Mouse (Mus musculus) embryonic fibroblast, embryonic 13.5 days (primary cell): Measurements from ENCODE around the gene Chpf. TPM values are rescaled to one million over a fixed set of nuclear protein-coding genes. Genes with fewer than 3 reads are reported as not detected.

Experiments
- H3K27ac ChIP-seq: 2 replicates; pipeline ENCODE4 v1.5.1; 2012; ENCODE audit warnings: low read length, control low read depth, inconsistent platforms; ENCODE audit not compliant: insufficient read depth
- H3K4me1 ChIP-seq: 2 replicates; pipeline ENCODE4 v1.6.1; 2011; ENCODE audit warnings: low read length; ENCODE audit not compliant: control insufficient read depth, insufficient read depth
- H3K4me3 ChIP-seq: 2 replicates; pipeline ENCODE4 v1.5.1; 2011; ENCODE audit warnings: mild to moderate bottlenecking, control low read depth, low read length; ENCODE audit not compliant: insufficient read depth
- CTCF ChIP-seq: IDR thresholded peaks from 2 replicates; pipeline ENCODE4 v1.5.1; 2011; ENCODE audit warnings: mild to moderate bottlenecking, control low read depth, low read length, moderate library complexity, borderline replicate concordance; ENCODE audit not compliant: insufficient read depth
- POLR2A ChIP-seq: IDR thresholded peaks from 2 replicates; pipeline ENCODE4 v1.6.1; 2011; ENCODE audit warnings: low read depth, mild to moderate bottlenecking, control low read depth, low read length, moderate library complexity
- polyA plus RNA-seq: library from polyadenylated mRNA; stranded (reverse); fragments of >200 nt; gene quantifications from 2 replicates; pipeline ENCODE4 v1.2.4, GENCODE M21; 2011; ENCODE audit warnings: low read depth; ENCODE audit not compliant: missing spikeins, insufficient read length

Chpf gene
- 68.1 and 82.3 TPM in 2 replicates for polyA plus RNA-seq

DNA sequence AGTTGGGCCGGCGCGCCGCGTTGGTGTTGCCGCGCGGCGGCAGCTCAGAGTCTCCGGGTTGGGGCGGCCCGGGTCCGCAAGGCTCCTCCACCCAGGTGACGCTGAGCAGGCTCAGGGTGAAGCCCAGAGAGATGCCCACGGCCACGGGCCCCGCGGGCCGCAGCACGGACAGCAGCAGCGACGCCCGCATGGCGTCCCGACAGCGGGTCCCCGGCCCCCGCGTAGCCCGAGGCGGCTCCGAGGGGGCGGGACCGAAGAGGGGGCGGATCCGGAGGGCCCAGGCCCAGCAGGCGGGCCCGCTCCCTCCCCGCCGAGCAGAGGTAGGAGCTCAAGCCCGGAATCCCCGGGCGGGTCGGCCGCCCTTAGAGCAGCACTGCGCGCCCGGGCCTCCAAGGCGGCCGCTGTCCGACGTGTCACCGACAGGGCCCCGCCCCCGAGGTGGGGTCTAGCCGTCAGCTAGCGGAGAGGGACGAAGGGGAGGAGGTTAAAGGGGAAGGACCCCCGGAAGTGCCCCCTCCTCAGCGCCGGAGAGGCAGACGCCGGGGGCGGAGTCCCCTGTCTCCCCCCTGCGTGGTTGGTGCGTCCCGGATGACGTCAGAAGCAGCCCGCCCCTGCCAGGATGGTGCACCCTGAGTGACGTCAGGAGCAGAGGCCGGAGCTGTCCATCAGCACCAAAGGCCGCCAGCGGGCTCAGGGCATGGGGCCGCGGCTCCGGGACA lies at the start of gene Chpf, which contains the start of gene Tmem198:
Gene Chpf (minus strand): TSS at position 392 of the 719 bp plus-strand sequence.
Gene Tmem198 (plus strand): TSS at position 617 of the 719 bp plus-strand sequence.
- Histone ChIP-seq H3K27ac (peak within 1 kb of the TSS; percentile 84), H3K4me3 (peak within 1 kb of the TSS; percentile 79), H3K4me1 (peaks cover 5% of the 10 kb centered on the region)
- peak; percentile 74 for TF ChIP-seq POLR2A
- no peak for TF ChIP-seq CTCF

GRCm38 (mm10) chr1:75524679-75525078 lies 45.6 kb upstream of the Chpf start:
- H3K4me3 ChIP-seq: no peak overlapping the region
- no peak overlapping the region for H3K27ac ChIP-seq
- no peak for TF ChIP-seq CTCF
- TF ChIP-seq POLR2A: no peak
- H3K4me1 ChIP-seq: no peaks in the 10 kb centered on the region

GRCm38 (mm10) chr1:75521321-75522031 lies 42.4 kb upstream of the Chpf start, which contains the start of gene Stk11ip:
Gene Stk11ip (plus strand): TSS chr1:75521529.
- Histone ChIP-seq H3K4me3 (peak within 1 kb of the TSS; percentile 91), H3K4me1 (no peaks in the 10 kb centered on the region), H3K27ac (peak within 1 kb of the TSS; percentile 94)
- TF ChIP-seq CTCF (no peak), POLR2A (peak; percentile 75)

DNA sequence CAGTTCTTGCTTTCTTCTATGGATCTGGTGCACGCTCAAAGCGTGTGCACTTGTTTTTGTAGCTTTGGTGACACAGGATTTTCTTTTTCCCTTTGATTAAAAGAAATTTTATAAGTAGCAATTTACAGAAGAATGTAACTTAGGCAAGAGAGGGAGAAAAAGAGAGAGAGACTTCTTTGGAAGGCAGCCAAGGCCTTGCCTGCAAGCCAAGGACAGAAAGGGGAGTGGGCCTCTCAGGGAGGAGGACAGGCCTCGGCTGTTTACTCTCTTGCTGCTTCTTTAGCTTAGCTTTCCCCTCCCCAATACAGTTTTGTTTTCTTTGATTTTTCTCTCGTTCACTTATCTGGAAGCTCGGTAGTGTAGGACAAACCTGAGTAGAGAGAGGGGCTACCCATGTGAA lies 40.5 kb upstream of the Chpf start:
- Histone ChIP-seq H3K4me3 (no peak overlapping the region), H3K27ac (no peak overlapping the region), H3K4me1 (no peaks in the 10 kb centered on the region)
- no peak for TF ChIP-seq CTCF
- no peak for TF ChIP-seq POLR2A

DNA sequence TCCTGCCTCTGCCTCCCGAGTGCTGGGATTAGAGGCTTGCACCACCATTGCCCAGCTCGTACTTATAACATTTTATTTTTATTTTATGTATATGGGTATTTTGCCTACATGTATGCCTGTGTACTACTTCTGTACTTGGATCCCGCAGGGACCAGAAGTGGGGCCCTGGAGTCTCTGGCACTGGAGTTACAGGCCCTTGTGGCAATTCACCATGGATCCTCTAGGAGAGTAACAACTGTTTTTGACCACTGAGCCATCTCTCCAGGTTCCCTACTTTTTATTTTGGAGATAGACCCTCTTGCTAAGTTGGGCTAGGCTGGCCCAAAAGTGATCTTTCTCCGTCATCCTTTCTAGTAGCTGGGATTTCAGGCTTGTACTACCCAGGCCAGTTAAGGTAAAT lies 39.3 kb upstream of the Chpf start:
- no peak overlapping the region for H3K27ac ChIP-seq
- H3K4me1 ChIP-seq: no peaks in the 10 kb centered on the region
- TF ChIP-seq POLR2A: no peak
- TF ChIP-seq CTCF: no peak
- H3K4me3 ChIP-seq: no peak overlapping the region

DNA sequence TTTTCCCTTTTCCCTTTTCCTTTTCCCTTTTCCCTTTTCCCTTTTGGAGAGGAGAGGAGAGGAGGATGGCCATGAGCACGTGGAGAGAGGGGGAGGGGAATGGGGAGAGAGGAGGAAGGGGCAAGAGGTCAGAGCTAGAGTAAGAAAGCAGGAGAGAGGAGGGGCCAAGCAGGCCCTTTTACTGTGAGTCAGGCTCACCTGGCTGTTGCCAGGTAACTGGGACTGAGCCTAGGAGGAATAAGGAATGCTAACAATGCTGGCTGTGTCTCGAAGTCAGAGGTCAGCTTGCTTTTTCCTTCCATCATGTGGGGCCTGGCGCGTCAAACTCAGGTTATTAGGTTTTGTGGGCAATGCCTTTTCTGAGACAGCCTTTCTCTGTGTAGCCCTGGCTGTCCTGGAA lies 38.9 kb upstream of the Chpf start:
- H3K27ac ChIP-seq: no peak overlapping the region
- no peak overlapping the region for H3K4me3 ChIP-seq
- TF ChIP-seq CTCF (no peak), POLR2A (no peak)
- no peaks in the 10 kb centered on the region for H3K4me1 ChIP-seq

- TF ChIP-seq POLR2A (no peak), CTCF (no peak)
These were observed 37.7 kb upstream of the Chpf start for GRCm38 (mm10) chr1:75516703-75517380.

DNA sequence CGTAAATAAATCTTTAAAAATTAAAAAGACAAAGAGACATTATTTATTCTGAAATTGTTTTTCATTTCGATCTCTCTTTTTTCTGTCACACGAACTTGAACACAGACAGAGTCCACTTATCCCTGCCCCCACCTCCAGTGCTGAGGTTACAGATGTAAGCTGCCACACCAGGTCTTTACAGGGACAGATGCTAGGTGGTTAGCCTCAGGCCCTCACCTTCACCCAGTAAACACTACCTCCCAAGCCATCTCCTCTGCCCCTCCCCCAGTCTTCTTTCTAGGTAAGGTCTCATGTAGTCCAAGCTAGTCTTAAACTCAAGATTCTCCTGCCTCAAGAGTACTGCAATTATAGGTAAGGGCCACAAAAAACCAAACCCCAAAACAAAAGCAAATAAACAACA lies 33.4 kb upstream of the Chpf start:
- TF ChIP-seq POLR2A (no peak), CTCF (no peak)
- H3K4me3 ChIP-seq: no peak overlapping the region

More at GRCm38 (mm10) chr1:75516703-75517380, 37.7 kb upstream of the Chpf start:
- Histone ChIP-seq H3K4me1 (no peaks in the 10 kb centered on the region), H3K4me3 (no peak overlapping the region), H3K27ac (no peak overlapping the region)

GRCm38 (mm10) chr1:75511437-75512210 lies 32.5 kb upstream of the Chpf start:
- TF ChIP-seq POLR2A: no peak
- no peak for TF ChIP-seq CTCF
- no peak overlapping the region for H3K4me3 ChIP-seq
- no peaks in the 10 kb centered on the region for H3K4me1 ChIP-seq
- no peak overlapping the region for H3K27ac ChIP-seq

More for the DNA sequence above, 33.4 kb upstream of the Chpf start:
- H3K27ac ChIP-seq: no peak overlapping the region
- no peaks in the 10 kb centered on the region for H3K4me1 ChIP-seq
